Mouse (Mus musculus): Measurements from ENCODE around the gene Bnc2.

Gene Bnc2

DNA sequence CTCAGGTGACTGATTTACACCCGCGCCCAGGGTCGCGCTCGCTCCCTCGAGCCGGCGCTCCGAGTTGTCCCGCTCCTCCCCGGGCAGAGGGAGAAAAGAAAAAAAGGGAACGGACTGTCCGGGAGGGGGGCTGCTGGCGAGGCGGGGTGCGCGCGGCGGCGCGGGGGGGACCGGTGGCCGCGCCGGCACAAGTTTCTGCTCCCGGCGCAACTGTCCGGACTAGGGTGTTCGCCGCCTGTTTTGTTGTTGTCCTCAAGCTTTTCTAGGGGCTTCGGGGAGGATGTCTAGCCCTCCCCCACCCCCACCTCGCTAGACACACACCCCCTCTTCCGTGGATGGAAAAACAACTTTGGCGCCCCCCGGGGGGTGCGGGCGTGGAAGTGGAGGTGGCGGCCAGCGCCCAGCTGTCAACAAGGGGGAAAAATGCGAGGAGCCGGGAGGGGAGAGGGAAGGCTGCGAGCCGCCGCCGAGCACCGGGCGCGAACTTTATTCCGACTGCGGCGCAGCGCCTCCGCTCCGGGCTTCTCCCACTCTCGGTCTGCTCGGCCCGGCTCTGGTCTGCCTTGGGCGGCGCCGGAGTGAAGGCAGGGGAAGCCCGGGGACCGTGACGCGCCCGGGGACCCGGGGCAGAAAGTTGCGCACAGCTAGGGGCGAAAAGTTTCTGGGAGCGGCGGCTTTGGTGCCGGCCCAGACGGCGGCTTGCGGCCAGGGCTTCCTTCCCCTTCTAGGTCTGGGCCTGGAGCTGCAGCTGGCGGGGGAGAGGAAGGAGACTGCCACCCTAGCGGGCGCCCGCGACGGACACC lies at the start of gene Bnc2:
TSS of gene Bnc2 (minus strand) at position 105 of the 803 bp plus-strand sequence.
- no peak for DNase-seq (ENCODE audit: low read depth, low spot score)

DNA sequence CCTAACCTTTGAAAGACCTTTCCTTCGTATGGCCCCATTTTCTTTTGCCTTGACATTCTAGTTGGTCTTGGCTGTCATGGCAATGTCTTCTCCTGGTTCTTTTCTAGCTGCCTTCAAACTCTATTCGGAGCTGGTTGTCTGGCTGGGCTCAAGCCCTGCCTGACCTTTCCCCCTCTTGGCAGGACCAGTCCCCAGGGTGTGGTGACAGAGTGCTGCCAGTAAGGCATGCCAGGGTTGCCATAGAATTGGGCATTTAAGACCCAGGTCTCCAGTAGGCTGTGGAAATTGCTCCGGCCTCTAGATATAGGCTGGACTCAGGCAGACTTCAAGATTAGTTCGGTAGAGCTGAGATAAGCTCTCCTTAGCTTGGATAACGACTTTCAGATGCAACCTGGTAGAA lies 32.9 kb upstream of the Bnc2 start:
- no peak for DNase-seq (ENCODE audit: low read depth, low spot score)

DNA sequence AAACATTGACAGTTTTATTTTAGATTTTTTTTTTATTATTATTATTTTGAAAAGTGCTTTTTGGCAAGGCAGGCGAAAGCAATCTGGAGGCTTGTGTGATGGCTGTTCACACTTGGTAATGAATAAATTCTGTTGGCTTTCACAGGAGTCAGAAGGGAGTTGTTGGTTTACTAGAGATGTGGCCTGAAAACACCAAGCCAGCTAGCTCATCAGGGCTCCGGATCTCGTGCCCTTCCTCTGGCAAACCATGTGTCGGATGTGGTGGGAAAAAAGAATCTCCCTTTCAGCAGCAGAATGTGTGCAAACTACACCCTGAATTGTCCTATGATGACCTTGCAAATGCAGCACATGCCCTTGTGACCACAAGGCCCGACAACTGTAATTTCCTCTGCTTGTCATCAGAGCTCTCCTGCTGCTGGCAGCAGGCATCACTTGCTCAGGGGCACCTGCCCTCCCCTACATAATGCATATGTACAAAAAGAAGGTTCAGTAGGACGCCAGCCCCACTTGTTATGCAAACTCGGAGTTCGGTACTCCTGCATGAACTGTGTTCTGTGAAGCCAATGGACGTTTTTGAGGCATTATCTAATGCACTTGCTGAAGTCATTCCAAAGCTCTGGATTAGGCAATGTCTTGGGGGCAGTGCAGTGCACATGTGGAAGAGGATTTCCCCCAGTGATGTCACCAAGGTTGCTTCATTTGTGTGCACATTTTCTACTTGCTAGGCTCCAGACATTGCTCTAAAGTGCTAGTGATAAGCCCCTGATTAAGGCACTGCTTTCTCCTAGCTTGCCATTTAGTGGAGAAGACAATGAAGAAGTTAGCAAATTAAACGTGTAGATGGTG lies 10.7 kb upstream of the Bnc2 start:
- DNase-seq (ENCODE audit: low read depth, low spot score): no peak

DNA sequence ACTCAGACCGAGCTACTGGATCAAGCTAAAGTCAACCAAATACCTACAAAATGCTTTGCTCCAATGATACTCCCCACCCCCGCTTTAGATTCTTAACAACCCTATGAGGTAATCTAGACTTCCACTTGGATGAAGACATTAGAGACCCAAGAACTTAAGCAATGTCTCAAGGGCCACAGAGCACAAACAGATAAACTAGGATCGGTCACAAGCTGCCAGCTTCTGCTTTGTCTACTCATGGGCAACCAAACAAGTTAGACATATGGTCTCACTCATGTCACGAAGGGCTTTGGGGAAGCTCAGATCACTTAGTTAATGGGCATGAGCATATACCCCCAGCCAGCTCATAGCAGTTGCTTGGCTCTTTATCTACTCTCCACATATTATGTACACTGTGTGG lies 9.9 kb upstream of the Bnc2 start:
- no peak for DNase-seq (ENCODE audit: low read depth, low spot score)

DNA sequence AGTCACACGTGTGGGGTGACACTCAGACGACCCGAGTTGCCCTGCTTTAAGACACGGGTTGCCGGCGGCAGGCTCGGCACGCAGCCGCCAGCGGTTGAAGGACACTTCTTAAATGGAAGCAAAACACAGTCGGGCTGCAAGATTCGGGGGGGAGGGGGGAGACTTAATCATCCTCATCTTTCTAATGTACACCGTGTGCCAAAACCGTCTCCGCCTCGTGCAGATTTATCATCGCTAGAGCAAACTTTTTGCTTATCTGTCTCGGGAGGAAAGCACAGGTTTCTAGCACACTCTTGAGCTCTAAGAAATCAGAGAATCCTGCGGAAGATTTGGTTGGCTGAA lies 870 bp upstream of the Bnc2 start:
- no peak for DNase-seq (ENCODE audit: low read depth, low spot score)

DNA sequence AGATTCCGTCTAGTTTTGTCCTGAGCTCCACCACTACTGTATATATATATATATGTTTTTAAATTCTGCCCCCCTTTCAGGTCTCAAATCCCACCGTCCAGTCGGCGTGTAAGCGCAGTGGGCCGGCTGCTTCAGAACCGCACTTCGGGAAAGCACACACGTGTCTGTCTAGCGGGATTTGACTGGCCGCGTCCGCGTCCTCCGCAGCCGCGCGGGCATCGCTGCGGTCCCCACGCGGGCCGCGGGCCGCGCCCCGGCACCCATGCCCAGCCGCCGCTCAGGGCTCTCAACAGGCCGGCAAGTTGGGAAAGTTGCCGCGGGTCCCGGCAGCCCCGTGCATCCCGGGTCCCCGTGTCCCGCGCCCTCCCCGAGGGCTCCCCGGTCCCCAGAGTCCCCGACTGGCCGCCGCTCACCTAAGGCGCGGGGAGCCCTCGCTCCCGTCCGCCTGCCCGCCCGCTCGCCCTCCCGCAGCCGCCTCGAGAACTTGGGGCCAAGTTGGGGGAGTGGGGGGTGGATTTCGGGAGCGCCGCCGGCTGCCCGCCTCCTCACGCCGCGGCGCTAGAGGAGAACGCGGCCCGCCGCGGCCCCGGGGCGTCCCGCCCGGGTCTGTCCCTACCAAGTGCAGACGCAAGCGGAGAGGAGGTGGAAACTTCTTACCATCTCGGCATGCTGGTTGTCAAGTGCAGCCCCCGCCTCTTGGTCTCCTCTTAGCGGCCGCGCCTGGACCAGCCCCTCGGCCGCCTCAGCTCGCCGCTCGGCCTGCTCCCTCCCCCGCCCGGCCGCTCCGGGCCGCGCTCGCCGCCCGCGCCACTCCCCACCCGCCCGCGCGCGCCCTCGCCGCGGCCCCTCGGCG lies 531 bp downstream of the Bnc2 start:
- DNase-seq (ENCODE audit: low read depth, low spot score): no peak

DNA sequence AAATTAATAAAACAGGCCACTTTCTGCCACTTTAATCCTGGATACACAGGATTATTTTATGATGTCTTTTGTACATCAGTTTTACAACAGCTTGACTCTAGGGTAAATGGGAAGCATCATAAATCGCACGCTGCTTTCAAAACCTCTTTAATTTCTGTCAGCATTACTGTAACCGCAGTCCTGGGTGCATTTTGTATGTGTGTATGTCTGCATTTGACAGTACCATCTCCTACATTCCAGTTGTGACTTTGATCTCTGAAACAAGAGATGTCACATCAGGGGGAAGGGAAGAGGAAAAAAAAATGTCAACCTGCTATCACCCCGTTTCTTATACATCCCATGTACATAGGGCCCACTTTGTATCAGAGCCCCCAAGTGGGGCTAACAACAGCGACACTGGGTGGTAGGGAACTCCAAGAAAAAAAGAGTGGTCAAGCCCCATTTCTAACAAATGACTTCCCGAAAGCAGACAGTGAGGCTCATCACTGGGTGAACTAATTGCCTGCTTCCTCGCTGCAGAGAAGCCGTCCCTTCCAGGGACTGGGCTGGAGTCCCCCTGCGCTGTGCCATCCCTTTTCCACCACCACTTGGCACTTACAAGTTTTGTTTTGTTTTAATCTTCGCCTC lies 1.3 kb downstream of the Bnc2 start:
- no peak for DNase-seq (ENCODE audit: low read depth, low spot score)

DNA sequence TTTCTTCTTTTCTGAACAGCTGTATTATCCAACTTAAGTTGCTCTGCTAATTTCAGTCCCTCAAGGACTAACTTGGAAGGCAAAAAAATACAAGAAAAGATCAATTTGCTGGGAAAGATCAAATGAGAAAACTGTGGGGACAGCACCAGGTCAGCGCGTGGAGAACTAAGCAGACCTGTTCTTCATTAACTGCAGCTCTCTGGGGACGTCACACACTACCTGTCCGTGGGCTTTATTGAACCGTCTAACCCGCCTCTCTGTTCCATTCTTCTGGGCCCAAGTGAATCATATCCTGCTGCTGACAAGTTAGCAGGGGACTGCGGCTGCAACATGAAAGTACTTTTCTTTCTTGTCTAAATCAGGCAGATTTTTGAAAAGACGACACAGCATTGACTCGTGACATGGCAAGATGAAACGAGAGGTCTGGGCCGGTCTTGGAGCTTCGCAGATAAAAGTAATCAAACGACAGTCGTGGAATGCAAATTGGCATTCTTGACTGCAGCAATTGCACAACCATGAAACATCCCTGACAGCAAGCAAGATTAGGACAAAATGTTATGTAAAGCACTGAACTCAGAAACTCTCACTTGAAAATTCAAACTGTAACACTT lies 2.8 kb downstream of the Bnc2 start:
- no peak for DNase-seq (ENCODE audit: low read depth, low spot score)

DNA sequence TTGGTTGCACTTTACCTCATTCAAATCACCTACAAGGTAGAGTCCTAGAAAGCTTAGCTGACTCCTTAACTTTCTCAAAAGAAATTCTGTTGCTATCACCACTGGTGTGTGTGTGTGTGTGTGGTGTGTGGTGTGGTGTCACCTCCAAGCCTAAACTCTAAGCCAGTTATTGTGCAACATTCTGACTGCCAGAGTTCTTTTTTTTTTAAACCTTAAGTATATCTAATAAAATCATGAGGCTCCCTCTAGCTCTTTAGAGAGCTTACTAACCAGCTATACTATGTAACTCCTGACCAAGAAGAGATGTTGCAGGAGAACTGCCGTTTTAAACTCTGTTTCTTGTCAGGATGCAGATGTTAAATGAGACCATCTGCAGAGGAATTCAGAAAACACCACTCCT lies 4.1 kb downstream of the Bnc2 start:
- no peak for DNase-seq (ENCODE audit: low read depth, low spot score)

DNA sequence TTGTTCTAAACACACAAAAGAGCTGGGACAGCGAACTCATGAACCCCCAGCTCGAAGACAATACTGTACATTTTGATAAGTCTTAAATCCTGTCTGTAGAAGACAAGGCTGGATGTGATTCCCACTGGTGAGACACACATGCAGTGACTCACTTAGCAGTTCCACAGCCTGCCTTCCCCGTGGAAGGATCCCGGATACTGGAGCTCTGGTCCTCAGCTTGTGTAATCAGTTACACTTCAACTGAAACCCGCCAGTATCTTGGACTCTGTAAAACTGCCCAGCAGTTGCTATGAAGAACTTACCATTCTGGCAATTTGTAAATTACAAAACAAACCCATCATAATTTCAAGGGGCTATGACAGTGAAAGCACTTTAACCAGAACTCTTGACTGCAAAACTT lies 5.4 kb downstream of the Bnc2 start:
- DNase-seq (ENCODE audit: low read depth, low spot score): no peak

DNA sequence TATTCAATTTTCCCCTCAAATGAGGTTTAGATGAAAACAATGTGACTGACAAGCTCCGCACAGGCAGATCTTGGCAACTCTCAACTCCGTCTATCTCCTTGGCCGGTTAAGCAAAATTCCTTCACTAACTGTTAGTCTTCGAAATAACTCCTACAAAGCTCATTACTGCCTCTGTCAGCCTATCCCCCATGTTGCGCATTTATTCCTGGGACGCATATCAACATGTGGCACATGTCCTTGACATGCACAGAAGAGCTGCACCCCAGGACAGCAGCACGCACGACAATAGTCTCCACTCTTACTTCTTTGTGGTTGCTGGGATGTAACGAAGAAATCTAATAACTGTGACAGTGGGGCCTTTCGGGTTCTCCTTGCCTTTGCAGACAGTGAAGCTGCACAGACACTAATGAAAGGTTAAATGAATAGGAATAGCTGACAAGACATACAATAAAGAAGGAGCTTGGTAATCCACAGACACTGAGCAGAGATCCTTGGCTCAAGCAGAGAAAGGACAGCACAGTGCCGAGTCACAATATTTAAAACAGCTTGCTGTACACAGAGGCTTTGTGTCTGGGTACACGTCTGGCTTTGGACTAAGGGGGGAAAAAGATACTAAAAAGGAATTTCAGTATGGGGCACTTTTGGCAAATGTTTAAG lies 6.0 kb downstream of the Bnc2 start:
- no peak for DNase-seq (ENCODE audit: low read depth, low spot score)

DNA sequence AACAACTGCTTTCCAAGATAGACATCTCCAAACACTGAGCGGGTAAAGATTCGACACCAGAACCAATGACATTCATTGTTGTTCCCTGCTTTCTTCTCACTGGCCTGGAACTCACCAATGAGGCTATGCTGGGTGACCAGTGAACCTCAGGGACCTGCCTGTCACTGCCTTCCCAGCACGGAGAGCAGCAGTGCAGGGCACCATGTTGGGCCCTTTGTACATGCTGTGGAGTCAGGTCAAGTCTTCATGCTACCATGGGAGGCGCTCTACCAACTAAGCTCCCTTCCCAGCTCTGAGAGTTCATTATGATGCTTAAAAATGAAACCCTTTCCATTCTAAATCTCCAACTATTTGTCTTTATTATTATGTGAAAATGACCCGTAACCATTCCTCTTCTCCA lies 6.8 kb downstream of the Bnc2 start:
- no peak for DNase-seq (ENCODE audit: low read depth, low spot score)

DNA sequence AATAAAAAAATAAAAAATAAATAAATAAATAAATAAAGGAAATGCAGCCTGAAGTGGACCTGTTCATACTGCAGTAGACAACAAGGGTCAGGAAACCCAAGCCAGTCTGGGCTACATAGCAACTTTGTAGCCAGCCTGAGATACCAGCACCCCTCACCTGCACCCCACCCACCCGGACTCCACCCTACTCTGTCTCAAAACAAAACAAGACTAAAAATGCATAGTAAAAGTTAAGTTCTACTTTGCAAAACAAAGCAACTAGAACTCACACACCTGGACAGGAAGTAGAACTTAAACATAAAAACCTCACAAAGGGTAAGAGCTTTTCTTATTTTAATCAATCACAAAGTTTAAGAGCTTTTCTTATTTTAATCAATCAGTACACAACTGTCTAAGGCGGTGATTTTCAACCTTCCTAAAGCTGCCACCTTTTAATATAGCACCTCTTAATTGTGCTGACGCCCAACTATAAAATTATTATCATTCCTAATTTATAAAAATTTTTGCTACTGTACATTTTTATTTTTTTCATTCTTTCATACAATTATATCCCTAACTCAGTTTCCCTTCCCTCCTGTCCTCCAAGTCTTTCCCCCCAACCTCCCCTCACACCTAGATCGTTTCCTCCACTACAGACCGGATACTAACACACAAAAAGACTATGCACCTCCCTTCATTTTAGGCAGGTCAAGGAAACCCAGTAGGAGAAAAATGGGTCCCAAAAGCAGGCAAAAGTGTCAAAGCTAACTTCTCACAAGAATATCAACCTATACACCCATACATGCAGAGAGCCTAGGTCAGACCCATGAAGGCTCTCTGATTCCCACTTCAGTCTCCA lies 12.6 kb downstream of the Bnc2 start:
- no peak for DNase-seq (ENCODE audit: low read depth, low spot score)

DNA sequence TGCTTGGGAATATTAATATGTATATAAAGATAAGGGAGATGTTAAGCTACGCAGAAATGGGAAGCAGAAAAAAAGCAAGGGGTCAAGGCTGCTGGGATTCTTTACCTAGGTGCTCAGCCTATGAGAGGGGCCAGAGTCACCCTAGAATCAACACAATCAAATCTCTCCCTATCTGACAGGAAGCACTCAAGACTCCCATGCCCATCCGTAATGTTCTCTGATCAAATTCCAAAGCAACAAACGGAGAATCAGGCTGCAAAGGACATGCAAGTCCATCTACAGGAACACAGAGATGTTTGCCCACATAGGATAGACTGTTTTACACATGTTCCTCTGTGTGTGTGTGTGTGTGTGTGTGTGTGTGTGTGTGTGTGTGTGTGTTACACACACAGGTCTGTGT lies 13.7 kb downstream of the Bnc2 start:
- DNase-seq (ENCODE audit: low read depth, low spot score): no peak

DNA sequence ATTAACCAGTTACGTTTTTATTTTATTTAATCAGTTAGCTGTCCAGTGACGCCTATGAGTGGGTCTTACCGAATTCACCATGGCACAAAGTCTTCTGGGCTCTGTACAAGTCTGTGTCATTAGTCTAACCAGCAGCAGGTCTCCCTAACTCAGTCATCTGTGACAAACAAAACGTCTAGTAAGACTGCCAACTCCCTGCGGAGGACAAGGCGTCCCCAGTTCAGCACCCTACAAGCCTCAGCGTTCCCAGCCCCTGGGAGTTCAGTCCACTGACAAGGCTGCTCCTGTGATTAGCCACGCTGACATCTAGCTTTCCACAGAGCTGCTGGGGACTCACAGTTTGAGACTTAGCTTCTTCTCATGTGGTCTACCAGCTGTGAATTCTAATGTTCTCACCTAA lies 23.3 kb downstream of the Bnc2 start:
- DNase-seq (ENCODE audit: low read depth, low spot score): no peak

DNA sequence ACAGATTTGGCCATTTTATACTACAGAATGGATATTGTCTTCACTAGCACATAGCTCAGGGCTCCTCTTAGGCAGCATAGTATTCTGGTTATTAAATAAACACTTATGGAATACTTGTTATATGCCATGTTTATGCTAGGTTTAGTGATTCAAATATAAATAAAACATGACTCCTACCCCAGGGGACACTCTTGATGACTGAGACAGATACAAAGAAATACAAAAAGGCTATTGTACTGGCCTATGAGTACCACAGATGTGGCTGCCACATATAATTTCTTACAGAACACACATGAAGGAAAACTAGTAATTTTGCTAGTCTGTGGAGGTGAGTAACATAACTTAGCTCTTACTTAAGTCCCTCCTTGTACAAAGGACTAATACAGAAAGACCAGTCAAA lies 28.5 kb downstream of the Bnc2 start:
- DNase-seq (ENCODE audit: low read depth, low spot score): no peak

DNA sequence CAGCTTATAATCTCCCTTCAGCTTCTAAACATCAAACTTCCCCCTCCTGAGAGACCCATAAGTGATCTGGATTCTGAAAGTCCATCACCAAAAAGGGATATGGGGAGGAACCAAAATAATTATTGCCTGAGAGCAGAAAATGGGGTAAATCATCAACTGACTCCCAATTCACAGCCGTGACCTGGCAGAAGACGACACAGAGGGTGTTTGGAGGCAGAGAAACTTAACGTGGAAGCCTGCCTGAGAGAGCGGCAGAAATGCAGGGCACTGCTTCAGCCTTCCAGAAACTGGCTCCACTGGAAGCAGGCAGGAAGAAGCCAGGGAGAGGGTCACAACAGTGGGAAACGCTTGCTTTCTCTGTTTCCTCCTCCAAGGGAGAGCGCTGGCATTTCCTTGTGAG lies 35.9 kb downstream of the Bnc2 start:
- DNase-seq (ENCODE audit: low read depth, low spot score): no peak

DNA sequence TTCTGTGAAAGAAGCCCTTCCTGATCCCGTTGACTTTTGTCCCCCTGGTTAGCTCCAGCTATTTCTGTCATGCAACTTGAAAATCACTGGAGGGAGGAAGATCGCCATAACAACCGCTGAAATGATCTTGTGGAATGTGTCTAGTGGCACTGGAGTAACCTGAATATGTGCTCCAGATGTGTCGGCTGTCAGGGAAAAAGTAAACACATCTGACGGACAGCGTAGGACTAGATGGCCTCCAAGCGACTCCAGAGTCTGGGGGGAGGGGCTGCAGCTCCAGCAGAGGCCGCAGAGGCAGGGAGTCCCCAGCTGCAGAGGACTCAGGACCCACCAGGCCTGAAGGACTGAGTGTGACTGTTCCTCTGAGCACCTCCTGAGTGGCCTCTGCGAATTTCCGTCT lies 37.4 kb downstream of the Bnc2 start:
- no peak for DNase-seq (ENCODE audit: low read depth, low spot score)

DNA sequence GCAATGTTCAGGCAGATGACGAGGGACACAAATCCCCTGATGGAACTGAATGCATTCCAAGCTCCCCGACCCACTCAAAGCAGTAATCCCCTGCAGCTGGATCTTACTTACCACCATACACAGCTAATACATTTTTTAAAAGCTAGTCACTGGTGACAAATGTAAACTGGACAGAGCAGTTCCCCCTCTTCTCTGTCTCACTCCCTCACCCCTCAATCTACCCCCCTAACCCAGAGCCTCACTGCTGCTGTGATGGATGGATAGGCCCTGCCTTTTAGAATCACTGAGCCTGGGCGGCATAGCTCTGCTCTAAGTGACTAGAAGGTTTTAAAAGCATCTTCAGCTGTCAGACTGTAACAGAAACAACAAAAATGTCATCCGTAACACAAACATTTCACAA lies 40.3 kb downstream of the Bnc2 start:
- DNase-seq (ENCODE audit: low read depth, low spot score): no peak

DNA sequence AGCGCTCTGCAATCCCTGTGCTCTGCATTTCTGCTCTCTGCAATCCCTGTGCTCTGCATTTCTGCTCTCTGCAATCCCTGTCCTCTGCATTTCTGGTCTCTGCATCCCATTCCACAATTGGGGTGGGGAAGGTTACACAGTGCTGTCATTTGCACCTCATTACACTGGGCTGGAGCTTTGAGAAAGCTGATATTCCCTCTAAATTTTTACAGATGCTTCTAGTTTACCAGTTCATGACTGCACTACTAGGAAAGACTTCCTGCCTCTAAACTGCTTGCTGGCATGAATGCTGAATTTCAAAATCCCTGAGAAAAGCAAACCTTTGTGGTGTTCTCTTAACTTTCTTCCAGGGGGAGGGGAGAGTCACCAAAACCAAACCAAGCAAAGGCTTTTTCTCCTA lies 41.1 kb downstream of the Bnc2 start:
- DNase-seq (ENCODE audit: low read depth, low spot score): no peak

Data from brain, embryonic 18.5 days (tissue).